Mouse (Mus musculus) midbrain, embryonic 11.5 days (tissue): Measurements from ENCODE around the gene Rbm33. TPM values are rescaled to one million over a fixed set of nuclear protein-coding genes. Genes with fewer than 3 reads are reported as not detected.
A peak's percentile ranks its signal among the peaks of the same experiment; 100 is the strongest.

Source experiments
- ATAC-seq: fragments of 200-750 bp; cut with Nextera tagmentation; 2 replicates; pipeline ENCODE4 v1.8.0; 2017; ENCODE audit warnings: moderate TSS enrichment, moderate library complexity; ENCODE audit not compliant: low FRiP score
- DNase-seq: peaks from one replicate; pipeline ENCODE4 v3.0.0; 2015; ENCODE audit warnings: low spot score; ENCODE audit errors: missing footprints
- H3K27ac ChIP-seq: fragments of 300-500 bp; sonication (generic); 2 replicates; pipeline ENCODE4 v1.5.1; 2014; ENCODE audit warnings: low read depth, low read length
- H3K27me3 ChIP-seq: fragments of 300-500 bp; sonication (generic); 2 replicates; pipeline ENCODE4 v1.6.1; 2014; ENCODE audit warnings: mild to moderate bottlenecking, low read length, moderate library complexity, mixed read lengths; ENCODE audit not compliant: control insufficient read depth, insufficient read depth
- H3K36me3 ChIP-seq: fragments of 300-500 bp; sonication (generic); 2 replicates; pipeline ENCODE4 v1.6.1; 2014; ENCODE audit warnings: mild to moderate bottlenecking, low read length, moderate library complexity, mixed read lengths; ENCODE audit not compliant: control insufficient read depth, insufficient read depth
- H3K4me1 ChIP-seq: fragments of 300-500 bp; sonication (generic); 2 replicates; pipeline ENCODE4 v1.6.1; 2014; ENCODE audit warnings: low read length; ENCODE audit not compliant: control insufficient read depth, insufficient read depth
- H3K4me2 ChIP-seq: fragments of 300-500 bp; sonication (generic); 2 replicates; pipeline ENCODE4 v1.6.1; 2014; ENCODE audit warnings: mild to moderate bottlenecking, moderate library complexity
- H3K4me3 ChIP-seq: fragments of 300-500 bp; sonication (generic); 2 replicates; pipeline ENCODE4 v1.5.1; 2014; ENCODE audit warnings: low read depth, low read length
- H3K9ac ChIP-seq: fragments of 300-500 bp; sonication (generic); 2 replicates; pipeline ENCODE4 v1.6.1; 2014; ENCODE audit warnings: low read length
- H3K9me3 ChIP-seq: fragments of 300-500 bp; sonication (generic); 2 replicates; pipeline ENCODE4 v1.6.1; 2016; ENCODE audit warnings: low read length; ENCODE audit not compliant: control insufficient read depth
- WGBS: fragments of 180-500 bp; shearing (Covaris S2); extraction: QIAGEN DNeasy Blood & Tissue Kit; methylation state at CpG from one replicate; pipeline ENCODE4 v1.1.7; 2014; 5-methylcytosine and 5-hydroxymethylcytosine counted together
- polyA plus RNA-seq: library from polyadenylated mRNA; unstranded; fragments of >200 nt; fragmentation: Nextera tagmentation; extraction: Ambion mirVana; gene quantifications from 2 replicates; pipeline ENCODE4 v1.2.1, GENCODE M21; 2014

The Rbm33 gene
- polyA plus RNA-seq, 1 experiment from 2014 or later = 22.8 TPM

DNA sequence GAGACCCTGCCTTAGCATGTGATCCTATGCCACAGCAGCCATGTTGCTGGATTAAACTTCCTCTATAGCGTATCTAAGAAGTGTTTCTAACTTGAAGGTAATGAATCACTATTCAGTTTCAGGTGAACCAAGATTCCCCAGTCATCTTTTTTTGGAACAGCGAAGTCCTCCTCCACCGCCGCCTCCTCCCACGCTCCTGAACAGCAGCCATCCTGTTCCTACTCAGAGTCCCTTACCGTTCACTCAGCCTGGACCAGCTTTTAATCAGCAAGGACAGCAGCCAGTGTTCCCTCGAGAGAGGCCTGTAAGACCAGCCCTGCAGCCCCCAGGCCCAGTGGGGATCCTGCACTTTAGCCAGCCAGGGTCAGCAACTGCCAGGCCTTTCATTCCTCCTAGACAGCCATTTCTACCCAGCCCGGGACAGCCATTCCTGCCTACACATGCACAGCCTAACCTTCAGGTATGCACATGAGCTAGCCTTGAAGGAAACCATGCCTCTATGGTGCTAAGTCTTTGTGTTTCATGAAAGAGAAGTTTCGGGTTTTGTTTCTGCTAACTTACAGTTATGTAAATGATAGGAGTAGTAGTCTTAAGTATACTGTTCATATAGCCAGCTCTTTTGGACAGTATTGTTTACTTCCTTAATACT, 70.7 kb downstream of the Rbm33 start:
- DNase-seq (peak; percentile 83), ATAC-seq (no peak)
- no peaks in the 10 kb centered on the region for H3K4me1 ChIP-seq
- no peaks in the 10 kb centered on the region for H3K9me3 ChIP-seq
- H3K4me2 ChIP-seq = no peak overlapping the region
- WGBS = 87% methylated on average over 9 of the region's 9 CpGs
- no peaks in the 10 kb centered on the region for H3K27me3 ChIP-seq
- H3K9ac ChIP-seq = no peak overlapping the region
- peaks cover 12% of the 10 kb centered on the region; the same call in 1 of the 2 replicates for H3K36me3 ChIP-seq
- H3K27ac ChIP-seq = no peak overlapping the region
- no peak overlapping the region for H3K4me3 ChIP-seq

GRCm38 (mm10) chr5:28388184-28388583, 71.3 kb downstream of the Rbm33 start:
- H3K4me2 ChIP-seq = no peak overlapping the region
- no peak for ATAC-seq
- 55% methylated on average over 3 of the region's 3 CpGs for WGBS

GRCm38 (mm10) chr5:28390189-28390588, 73.3 kb downstream of the Rbm33 start:
- Histone ChIP-seq H3K9me3 (no peaks in the 10 kb centered on the region), H3K4me1 (no peaks in the 10 kb centered on the region), H3K4me3 (no peak overlapping the region), H3K9ac (no peak overlapping the region), H3K4me2 (no peak overlapping the region), H3K27me3 (no peaks in the 10 kb centered on the region), H3K27ac (no peak overlapping the region), H3K36me3 (peaks cover 17% of the 10 kb centered on the region; the same call in 1 of the 2 replicates)
- DNase-seq (no peak), ATAC-seq (no peak)
- 95% methylated on average over 6 of the region's 6 CpGs for WGBS

More at GRCm38 (mm10) chr5:28388184-28388583, 71.3 kb downstream of the Rbm33 start:
- Histone ChIP-seq H3K27me3 (no peaks in the 10 kb centered on the region), H3K36me3 (peaks cover 12% of the 10 kb centered on the region; the same call in 1 of the 2 replicates), H3K4me3 (no peak overlapping the region), H3K9ac (no peak overlapping the region), H3K27ac (no peak overlapping the region), H3K9me3 (no peaks in the 10 kb centered on the region), H3K4me1 (no peaks in the 10 kb centered on the region)
- DNase-seq = peak; percentile 95

DNA sequence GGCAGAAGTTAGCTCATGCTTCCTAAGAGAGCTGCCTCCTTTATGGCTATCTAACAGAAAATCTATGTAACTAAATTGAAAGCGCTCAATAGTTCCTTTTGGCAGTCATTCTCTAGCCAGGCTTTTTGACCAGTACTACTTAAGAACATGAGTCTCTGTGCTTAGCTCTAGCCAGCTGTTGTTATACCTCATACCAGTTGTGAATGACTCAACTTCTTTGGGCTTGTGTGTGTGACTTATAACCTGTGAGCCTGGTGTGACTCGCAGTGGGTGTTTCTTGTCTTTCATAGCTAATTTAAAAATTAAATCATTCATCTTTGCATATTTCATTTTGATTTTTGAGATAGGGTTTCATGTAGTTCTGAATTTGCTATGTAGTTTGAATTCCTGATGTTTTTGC, 80.4 kb downstream of the Rbm33 start:
- no peak overlapping the region for H3K27ac ChIP-seq
- no peak overlapping the region for H3K9ac ChIP-seq
- H3K4me2 ChIP-seq = no peak overlapping the region
- H3K4me1 ChIP-seq = no peaks in the 10 kb centered on the region
- H3K36me3 ChIP-seq = peaks cover 5% of the 10 kb centered on the region; the same call in 1 of the 2 replicates
- 96% methylated on average over 2 of the region's 2 CpGs for WGBS
- ATAC-seq = no peak
- DNase-seq = no peak
- H3K4me3 ChIP-seq = no peak overlapping the region
- no peaks in the 10 kb centered on the region for H3K9me3 ChIP-seq
- no peaks in the 10 kb centered on the region for H3K27me3 ChIP-seq

GRCm38 (mm10) chr5:28398736-28399135, 81.8 kb downstream of the Rbm33 start:
- no peak overlapping the region for H3K9ac ChIP-seq
- no peaks in the 10 kb centered on the region for H3K4me1 ChIP-seq
- no peak for DNase-seq
- 82% methylated on average over 3 of the region's 3 CpGs for WGBS
- H3K9me3 ChIP-seq = no peaks in the 10 kb centered on the region
- H3K27ac ChIP-seq = no peak overlapping the region
- no peak overlapping the region for H3K4me3 ChIP-seq
- H3K36me3 ChIP-seq = peaks cover 5% of the 10 kb centered on the region; the same call in 1 of the 2 replicates
- ATAC-seq = no peak
- no peaks in the 10 kb centered on the region for H3K27me3 ChIP-seq
- H3K4me2 ChIP-seq = no peak overlapping the region

DNA sequence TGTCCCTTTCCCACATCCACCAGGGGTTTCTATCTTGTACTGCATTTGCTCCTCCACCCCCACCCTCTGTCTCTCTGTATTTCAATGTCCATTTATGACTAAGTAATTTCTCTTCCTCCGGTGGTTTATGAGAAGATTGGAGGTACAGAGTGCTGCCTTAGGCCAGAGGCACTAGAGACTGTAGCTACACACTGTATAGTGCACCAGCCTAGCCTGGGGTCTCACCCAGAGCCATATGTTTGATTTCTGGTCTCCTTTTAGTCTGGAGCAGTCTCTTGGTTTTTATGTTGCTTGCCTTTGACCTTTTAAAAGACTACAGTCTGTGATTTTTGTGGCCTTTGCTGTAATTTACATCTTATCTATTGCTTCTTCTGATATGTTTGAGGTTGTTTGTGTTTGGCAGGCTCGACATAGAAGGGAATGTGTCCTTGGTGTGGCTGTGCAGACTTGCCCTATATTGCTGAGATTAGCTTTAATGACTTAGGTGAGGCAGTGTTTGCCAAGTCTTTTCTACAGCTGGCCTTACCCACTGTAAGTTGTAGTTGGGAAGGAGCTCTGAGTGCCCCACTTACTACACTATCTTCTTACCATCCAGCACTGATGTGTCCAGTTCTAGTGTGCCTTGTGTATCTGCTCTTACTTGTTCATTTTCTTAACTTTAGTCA, 82.7 kb downstream of the Rbm33 start:
- no peak for ATAC-seq
- H3K36me3 ChIP-seq = no peaks in the 10 kb centered on the region; the same call in 1 of the 2 replicates
- WGBS = 86% methylated on average over 2 of the region's 2 CpGs

DNA sequence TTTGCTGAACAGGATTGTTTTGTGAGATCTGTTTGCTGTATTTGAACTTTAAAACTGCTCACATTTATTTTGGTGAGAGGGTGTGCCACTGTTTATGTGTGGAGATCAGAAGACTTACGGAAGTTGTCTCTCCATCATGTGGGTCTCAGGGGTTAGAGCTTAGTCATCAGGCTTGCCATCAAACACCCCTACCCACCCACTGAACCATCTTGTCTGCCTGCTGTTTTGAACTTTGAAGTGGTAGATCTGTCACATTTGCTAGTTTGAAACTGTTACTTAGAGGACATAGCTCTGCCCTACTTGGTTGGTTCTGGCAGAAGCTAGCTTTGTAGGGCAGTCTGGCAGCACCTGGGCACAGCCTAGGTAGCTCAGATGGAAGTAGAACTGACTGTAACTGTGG, 85.8 kb downstream of the Rbm33 start:
- no peak overlapping the region for H3K4me3 ChIP-seq
- 94% methylated on average over 1 of the region's 1 CpGs for WGBS
- H3K27ac ChIP-seq = no peak overlapping the region

More for the DNA sequence above, 82.7 kb downstream of the Rbm33 start:
- Histone ChIP-seq H3K27me3 (no peaks in the 10 kb centered on the region), H3K4me1 (no peaks in the 10 kb centered on the region), H3K4me3 (no peak overlapping the region), H3K9ac (no peak overlapping the region), H3K9me3 (no peaks in the 10 kb centered on the region), H3K4me2 (no peak overlapping the region), H3K27ac (no peak overlapping the region)
- no peak for DNase-seq

DNA sequence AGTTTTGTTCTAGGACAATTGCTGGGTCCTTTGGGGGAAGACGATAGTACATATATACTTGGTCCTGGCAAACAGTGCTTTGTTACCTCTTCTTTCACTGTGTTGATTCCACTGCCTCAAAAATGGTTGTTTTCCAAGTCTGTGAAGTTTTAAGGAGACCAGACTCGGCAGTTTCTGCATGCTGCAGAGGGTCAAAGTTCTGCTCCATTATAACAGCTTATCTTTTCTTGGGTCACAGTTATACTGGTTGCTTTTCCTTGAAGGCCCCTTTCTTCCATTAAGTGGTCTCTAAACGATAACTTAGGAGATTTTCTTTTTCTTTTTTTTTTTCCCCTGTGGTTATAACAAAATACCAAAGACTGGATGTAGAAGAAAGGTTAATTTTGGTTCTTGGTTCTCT, 89.7 kb downstream of the Rbm33 start:
- Histone ChIP-seq H3K4me2 (no peak overlapping the region), H3K27ac (no peak overlapping the region), H3K9ac (no peak overlapping the region), H3K4me3 (no peak overlapping the region), H3K4me1 (no peaks in the 10 kb centered on the region), H3K9me3 (no peaks in the 10 kb centered on the region), H3K27me3 (no peaks in the 10 kb centered on the region), H3K36me3 (peaks cover 8% of the 10 kb centered on the region; the same call in 1 of the 2 replicates)
- WGBS = 92% methylated on average over 3 of the region's 3 CpGs
- DNase-seq (no peak), ATAC-seq (no peak)

More for the DNA sequence above, 85.8 kb downstream of the Rbm33 start:
- H3K27me3 ChIP-seq = no peaks in the 10 kb centered on the region
- H3K4me1 ChIP-seq = no peaks in the 10 kb centered on the region
- no peaks in the 10 kb centered on the region for H3K9me3 ChIP-seq
- no peak overlapping the region for H3K4me2 ChIP-seq
- ATAC-seq (no peak), DNase-seq (peak; percentile 31)
- no peak overlapping the region for H3K9ac ChIP-seq
- H3K36me3 ChIP-seq = no peaks in the 10 kb centered on the region; the same call in 1 of the 2 replicates

- Histone ChIP-seq H3K9ac (no peak overlapping the region), H3K4me3 (no peak overlapping the region), H3K27me3 (no peaks in the 10 kb centered on the region), H3K36me3 (peaks cover 31% of the 10 kb centered on the region), H3K4me1 (no peaks in the 10 kb centered on the region), H3K4me2 (no peak overlapping the region), H3K27ac (no peak overlapping the region), H3K9me3 (no peaks in the 10 kb centered on the region)
- WGBS = 86% methylated on average over 2 of the region's 2 CpGs
- DNase-seq (no peak), ATAC-seq (no peak)
Observed at GRCm38 (mm10) chr5:28412006-28412685, 95.2 kb downstream of the Rbm33 start.
